Mouse (Mus musculus) neutrophil, adult 5-6 weeks (primary cell): Measurements from ENCODE around the gene Fam45a. TPM values are rescaled to one million over a fixed set of nuclear protein-coding genes. Genes with fewer than 3 reads are reported as not detected.
"Not testable (repeated sequence)": the region's sequence is repeated elsewhere in the genome, so short reads cannot be mapped to it uniquely, and the experiment has no call there.

Experiments
- ATAC-seq: fragments of 151-379, 151-347 bp; 2 replicates; pipeline ENCODE4 v1.8.0; 2017; ENCODE audit warnings: mild to moderate bottlenecking, moderate TSS enrichment; ENCODE audit not compliant: insufficient number of reproducible peaks, poor library complexity, low FRiP score, severe bottlenecking; ENCODE audit errors: extremely low read depth
- total RNA-seq: library from RNA; stranded (forward); fragments of 200-1000 nt; gene quantifications from 2 replicates; pipeline ENCODE4 v1.2.3, GENCODE M21; 2017

The Fam45a gene
- total RNA-seq, 1 experiment from 2014 or later: 34.8 TPM

- peak; percentile 99 for ATAC-seq
Observed at GRCm38 (mm10) chr19:60818677-60819076, 7.3 kb downstream of the Fam45a start.

- peak; percentile 87 for ATAC-seq
Observed at GRCm38 (mm10) chr19:60837747-60838146, 26.4 kb downstream of the Fam45a start.

GRCm38 (mm10) chr19:60843324-60843723 is 31.9 kb downstream of the Fam45a start:
- no peak for ATAC-seq

- no peak for ATAC-seq
Observed at GRCm38 (mm10) chr19:60845731-60846130, 34.3 kb downstream of the Fam45a start.

GRCm38 (mm10) chr19:60860868-60861700 is 49.7 kb downstream of the Fam45a start, which contains the start of gene Sfxn4:
Gene Sfxn4 (minus strand): TSS chr19:60861479.
- ATAC-seq: peak; percentile 99

GRCm38 (mm10) chr19:60866169-60866568 is 54.8 kb downstream of the Fam45a start:
- not testable (repeated sequence) for ATAC-seq

- ATAC-seq: no peak
Observed at GRCm38 (mm10) chr19:60870489-60870888, 59.1 kb downstream of the Fam45a start.

GRCm38 (mm10) chr19:60871366-60871765 is 60.0 kb downstream of the Fam45a start:
- no peak for ATAC-seq

GRCm38 (mm10) chr19:60872272-60872671 is 60.9 kb downstream of the Fam45a start:
- no peak for ATAC-seq

GRCm38 (mm10) chr19:60873501-60873900 is 62.1 kb downstream of the Fam45a start:
- no peak for ATAC-seq

- ATAC-seq: peak; percentile 100
Observed at GRCm38 (mm10) chr19:60874064-60874694, 62.8 kb downstream of the Fam45a start, which contains the start of gene Prdx3. Gene Prdx3 (minus strand): TSS chr19:60874556.

- no peak for ATAC-seq
Observed at GRCm38 (mm10) chr19:60883129-60883528, 71.7 kb downstream of the Fam45a start.

Other genes with a start within 250 kb of the Fam45a start
- 67.2 and 71.3 TPM in 2 replicates for gene Cacul1, start 230.6 kb upstream of the Fam45a start, total RNA-seq
- gene Nanos1, start 55.6 kb upstream of the Fam45a start, total RNA-seq: 2.7 and 3.7 TPM in 2 replicates
- 236 and 241 TPM in 2 replicates for gene Eif3a, start 20.9 kb upstream of the Fam45a start, total RNA-seq
- gene Sfxn4, start 49.9 kb downstream of the Fam45a start, total RNA-seq: 6.0 and 8.4 TPM in 2 replicates
- gene Prdx3, start 63.0 kb downstream of the Fam45a start, total RNA-seq: 22.7 and 24.7 TPM in 2 replicates
- 18.9 and 19.2 TPM in 2 replicates for gene Grk5, start 78.2 kb downstream of the Fam45a start, total RNA-seq